Comparison of ENCODE assay signal across 8 mouse cellular contexts in genomic region chr11:120188481-120189441, GRCm38 (mm10). TPM values are rescaled to one million over a fixed set of nuclear protein-coding genes. Genes with fewer than 3 reads are reported as not detected.
A peak's percentile ranks its signal among the peaks of the same experiment; 100 is the strongest.
DNase-seq lines count a peak whose midpoint lies in the region; ATAC-seq and TF ChIP-seq lines count a peak whose summit lies in the region.

No protein-coding gene starts in this region.

- H3K4me3 ChIP-seq in liver, adult 2 months (ENCODE audit: insufficient read depth, low read depth, low read length), result peak overlapping the region; percentile 91
- peak overlapping the region; percentile 90 for H3K4me3 ChIP-seq in hindbrain, embryonic 11.5 days (ENCODE audit: low read depth, low read length)
- peak overlapping the region; percentile 96 for H3K4me3 ChIP-seq in midbrain, embryonic 10.5 days

- H3K9me3 ChIP-seq in hindbrain, embryonic 11.5 days (ENCODE audit: control insufficient read depth, low read length), result no peaks in the 10 kb centered on the region
- H3K9me3 ChIP-seq in midbrain, embryonic 10.5 days (replicated peaks), result no peaks in the 10 kb centered on the region

- ATAC-seq in hindbrain, embryonic 11.5 days (ENCODE audit: low FRiP score), result no peak

- H3K27ac ChIP-seq in liver, adult 2 months (replicated peaks; ENCODE audit: insufficient read depth, low read depth, low read length), result peak overlapping the region; percentile 94
- H3K27ac ChIP-seq in hindbrain, embryonic 11.5 days (ENCODE audit: low read depth, low read length), result peak overlapping the region; percentile 99
- peak overlapping the region; percentile 100 for H3K27ac ChIP-seq in midbrain, embryonic 10.5 days (replicated peaks)

- no peaks in the 10 kb centered on the region for H3K27me3 ChIP-seq in liver, adult 2 months (ENCODE audit: control insufficient read depth, insufficient read depth, low read length)
- H3K27me3 ChIP-seq in hindbrain, embryonic 11.5 days (ENCODE audit: control insufficient read depth, insufficient read depth, low read length), result no peaks in the 10 kb centered on the region
- no peaks in the 10 kb centered on the region; the same call in 1 of the 2 replicates for H3K27me3 ChIP-seq in midbrain, embryonic 10.5 days (ENCODE audit: low read depth, poor library complexity, severe bottlenecking)

- H3K79me2 ChIP-seq in liver, adult 2 months (ENCODE audit: control insufficient read depth, insufficient read depth, low read length), result peaks cover 19% of the 10 kb centered on the region; the same call in 1 of the 2 replicates

- H3K4me2 ChIP-seq in hindbrain, embryonic 11.5 days (replicated peaks; ENCODE audit: low read depth, low read length), result peak overlapping the region; percentile 100

- no peak for TF ChIP-seq CTCF in liver, adult 2 months (IDR thresholded peaks at IDR 0.05; ENCODE audit: low read depth, low read length)

- no peaks in the 10 kb centered on the region for H3K36me3 ChIP-seq in liver, adult 2 months (ENCODE audit: control insufficient read depth, insufficient read depth, low read length)
- no peaks in the 10 kb centered on the region for H3K36me3 ChIP-seq in hindbrain, embryonic 11.5 days (ENCODE audit: control insufficient read depth, insufficient read depth, low read length)
- H3K36me3 ChIP-seq in midbrain, embryonic 10.5 days, result peaks cover 22% of the 10 kb centered on the region

- WGBS in liver, adult 2 months, result under 1% methylated on average over 41 of the region's 41 CpGs
- WGBS in hindbrain, embryonic 11.5 days, result under 1% methylated on average over 41 of the region's 41 CpGs
- under 1% methylated on average over 41 of the region's 41 CpGs for WGBS in midbrain, embryonic 10.5 days

- TF ChIP-seq POLR2A in liver, adult 2 months (IDR thresholded peaks at IDR 0.05; ENCODE audit: extremely low read depth, insufficient read depth, low read length), result no peak

- peaks cover 13% of the 10 kb centered on the region for H3K4me1 ChIP-seq in liver, adult 2 months (ENCODE audit: control insufficient read depth, insufficient read depth, low read length)
- H3K4me1 ChIP-seq in hindbrain, embryonic 11.5 days (replicated peaks; ENCODE audit: control insufficient read depth, insufficient read depth, low read length), result peaks cover 26% of the 10 kb centered on the region
- peaks cover 51% of the 10 kb centered on the region for H3K4me1 ChIP-seq in midbrain, embryonic 10.5 days

- peak; percentile 64 for DNase-seq in liver, adult 2 months (ENCODE audit: extremely low read depth, low read depth, low spot score)
- no peak for DNase-seq in liver
- DNase-seq in cerebellum, adult 18-20 months, result peak; percentile 53 to 63
- DNase-seq in forelimb bud, embryonic 11.5 days (ENCODE audit: low read depth, low spot score), result peak; percentile 59
- DNase-seq in hindbrain, embryonic 11.5 days (ENCODE audit: low spot score), result peak; percentile 78
- DNase-seq in layer of hippocampus, postnatal 36 days, result peak; percentile 56 to 61
- peak; percentile 77 for DNase-seq in midbrain, embryonic 10.5 days (ENCODE audit: low spot score)
- DNase-seq in thymus, postnatal 0 days (ENCODE audit: low spot score), result peak; percentile 47

- peak overlapping the region; percentile 95 for H3K9ac ChIP-seq in liver, adult 2 months (ENCODE audit: low read depth, low read length)
- H3K9ac ChIP-seq in hindbrain, embryonic 11.5 days (ENCODE audit: low read depth, low read length), result peak overlapping the region; percentile 100

RNA-seq across cellular contexts. Expression of gene Slc38a10, which starts 37.6 kb away (rescaled TPM):
- total RNA-seq in liver, adult 2 months (2014; rRNA removed), result 41.1 and 47.8 TPM in 2 replicates
- polyA plus RNA-seq in liver, adult 2 months (2012; rRNA removed), result 75.1 and 90.2 TPM in 2 replicates
- 58.6 and 64.7 TPM in 2 replicates for polyA plus RNA-seq in hindbrain, embryonic 11.5 days (2014; fragmentation: Nextera tagmentation; extraction: Ambion mirVana)
- total RNA-seq in layer of hippocampus, postnatal 36 days (2021), result 10 to 100 TPM; 80.2 to 86.1 TPM
- polyA plus RNA-seq in midbrain, embryonic 10.5 days (2016; fragmentation: Nextera tagmentation; extraction: Ambion mirVana), result 87.1 and 97.9 TPM in 2 replicates
- 58.9 and 60.9 TPM in 2 replicates for polyA plus RNA-seq in thymus, postnatal 0 days (2015; fragmentation: Nextera tagmentation; extraction: Ambion mirVana)

RNA-seq across cellular contexts. Expression of gene Bahcc1, which starts 44.0 kb away (rescaled TPM):
- total RNA-seq in liver, adult 2 months (2014; rRNA removed), result 1.2 and 1.5 TPM in 2 replicates
- polyA plus RNA-seq in liver, adult 2 months (2012; rRNA removed), result 3.4 and 3.5 TPM in 2 replicates
- 18.1 and 23.1 TPM in 2 replicates for polyA plus RNA-seq in hindbrain, embryonic 11.5 days (2014; fragmentation: Nextera tagmentation; extraction: Ambion mirVana)
- total RNA-seq in layer of hippocampus, postnatal 36 days (2021), result 10 to 100 TPM; 19.6 to 20.0 TPM
- 14.3 and 16.6 TPM in 2 replicates for polyA plus RNA-seq in midbrain, embryonic 10.5 days (2016; fragmentation: Nextera tagmentation; extraction: Ambion mirVana)
- 3.3 and 4.6 TPM in 2 replicates for polyA plus RNA-seq in thymus, postnatal 0 days (2015; fragmentation: Nextera tagmentation; extraction: Ambion mirVana)
